Mouse (Mus musculus): ENCODE data around the gene Tnrc6b. TPM values are rescaled to one million over a fixed set of nuclear protein-coding genes. Genes with fewer than 3 reads are reported as not detected.

Tnrc6b gene
- polyA plus RNA-seq, 1 experiment: 8.2 TPM

- Histone ChIP-seq H3K4me3 (replicated peaks) (no peak overlapping the region), H3K27me3 (ENCODE audit: control insufficient read depth) (no peaks in the 10 kb centered on the region), H3K9me3 (ENCODE audit: control insufficient read depth, low read length) (no peaks in the 10 kb centered on the region), H3K36me3 (ENCODE audit: control insufficient read depth) (peaks cover 86% of the 10 kb centered on the region), H3K4me1 (ENCODE audit: control insufficient read depth) (peaks cover 17% of the 10 kb centered on the region)
- no peak for TF ChIP-seq GATA1 (IDR thresholded peaks at IDR 0.05; ENCODE audit: low read length)
- no peak for TF ChIP-seq TAL1 (IDR thresholded peaks at IDR 0.05; ENCODE audit: low read length)
These were observed 243.7 kb downstream of the Tnrc6b start for GRCm38 (mm10) chr15:80954861-80955260.

GRCm38 (mm10) chr15:80955836-80956438 is 244.8 kb downstream of the Tnrc6b start:
- H3K4me1 ChIP-seq (ENCODE audit: control insufficient read depth): peaks cover 9% of the 10 kb centered on the region
- TF ChIP-seq TAL1 (IDR thresholded peaks at IDR 0.05; ENCODE audit: low read length) (no peak), GATA1 (IDR thresholded peaks at IDR 0.05; ENCODE audit: low read length) (no peak)
- no peaks in the 10 kb centered on the region for H3K27me3 ChIP-seq (ENCODE audit: control insufficient read depth)
- H3K9me3 ChIP-seq (ENCODE audit: control insufficient read depth, low read length): no peaks in the 10 kb centered on the region
- H3K36me3 ChIP-seq (ENCODE audit: control insufficient read depth): peaks cover 86% of the 10 kb centered on the region
- H3K4me3 ChIP-seq (replicated peaks): no peak overlapping the region

- H3K36me3 ChIP-seq (ENCODE audit: control insufficient read depth): peaks cover 54% of the 10 kb centered on the region
- H3K9me3 ChIP-seq (ENCODE audit: control insufficient read depth, low read length): no peaks in the 10 kb centered on the region
- peaks cover 13% of the 10 kb centered on the region for H3K4me1 ChIP-seq (ENCODE audit: control insufficient read depth)
- TF ChIP-seq TAL1 (IDR thresholded peaks at IDR 0.05; ENCODE audit: low read length) (no peak), GATA1 (IDR thresholded peaks at IDR 0.05; ENCODE audit: low read length) (no peak)
- H3K27me3 ChIP-seq (ENCODE audit: control insufficient read depth): no peaks in the 10 kb centered on the region
- H3K4me3 ChIP-seq (replicated peaks): no peak overlapping the region
These were observed 258.3 kb downstream of the Tnrc6b start for GRCm38 (mm10) chr15:80969371-80969770.

GRCm38 (mm10) chr15:80974311-80974710 is 263.2 kb downstream of the Tnrc6b start:
- Histone ChIP-seq H3K36me3 (ENCODE audit: control insufficient read depth) (peaks cover 10% of the 10 kb centered on the region), H3K4me1 (ENCODE audit: control insufficient read depth) (peaks cover 34% of the 10 kb centered on the region), H3K27me3 (ENCODE audit: control insufficient read depth) (no peaks in the 10 kb centered on the region), H3K4me3 (replicated peaks) (no peak overlapping the region), H3K9me3 (ENCODE audit: control insufficient read depth, low read length) (no peaks in the 10 kb centered on the region)
- no peak for TF ChIP-seq GATA1 (IDR thresholded peaks at IDR 0.05; ENCODE audit: low read length)
- no peak for TF ChIP-seq TAL1 (IDR thresholded peaks at IDR 0.05; ENCODE audit: low read length)

- no peak for TF ChIP-seq GATA1 (IDR thresholded peaks at IDR 0.05; ENCODE audit: low read length)
- TF ChIP-seq TAL1 (IDR thresholded peaks at IDR 0.05; ENCODE audit: low read length): no peak
- H3K36me3 ChIP-seq (ENCODE audit: control insufficient read depth): no peaks in the 10 kb centered on the region
- peaks cover 45% of the 10 kb centered on the region for H3K4me1 ChIP-seq (ENCODE audit: control insufficient read depth)
- no peak overlapping the region for H3K4me3 ChIP-seq (replicated peaks)
- no peaks in the 10 kb centered on the region for H3K9me3 ChIP-seq (ENCODE audit: control insufficient read depth, low read length)
- H3K27me3 ChIP-seq (ENCODE audit: control insufficient read depth): no peaks in the 10 kb centered on the region
These were observed 264.6 kb downstream of the Tnrc6b start for GRCm38 (mm10) chr15:80975666-80976065.

GRCm38 (mm10) chr15:80977620-80978334 is 266.7 kb downstream of the Tnrc6b start, which contains the start of gene Sgsm3:
Gene Sgsm3 (plus strand): TSS chr15:80977765.
- peak within 1 kb of the TSS; percentile 85 for H3K4me3 ChIP-seq (replicated peaks)
- no peaks in the 10 kb centered on the region for H3K36me3 ChIP-seq (ENCODE audit: control insufficient read depth)
- TF ChIP-seq GATA1 (IDR thresholded peaks at IDR 0.05; ENCODE audit: low read length) (no peak), TAL1 (IDR thresholded peaks at IDR 0.05; ENCODE audit: low read length) (no peak)
- H3K27me3 ChIP-seq (ENCODE audit: control insufficient read depth): no peaks in the 10 kb centered on the region
- peaks cover 44% of the 10 kb centered on the region for H3K4me1 ChIP-seq (ENCODE audit: control insufficient read depth)
- H3K9me3 ChIP-seq (ENCODE audit: control insufficient read depth, low read length): no peaks in the 10 kb centered on the region

GRCm38 (mm10) chr15:80979611-80980010 is 268.5 kb downstream of the Tnrc6b start:
- Histone ChIP-seq H3K27me3 (ENCODE audit: control insufficient read depth) (no peaks in the 10 kb centered on the region), H3K4me1 (ENCODE audit: control insufficient read depth) (peaks cover 44% of the 10 kb centered on the region), H3K4me3 (replicated peaks) (no peak overlapping the region), H3K9me3 (ENCODE audit: control insufficient read depth, low read length) (no peaks in the 10 kb centered on the region), H3K36me3 (ENCODE audit: control insufficient read depth) (no peaks in the 10 kb centered on the region)
- TF ChIP-seq GATA1 (IDR thresholded peaks at IDR 0.05; ENCODE audit: low read length): no peak
- no peak for TF ChIP-seq TAL1 (IDR thresholded peaks at IDR 0.05; ENCODE audit: low read length)

GRCm38 (mm10) chr15:80981176-80981575 is 270.1 kb downstream of the Tnrc6b start:
- no peak for TF ChIP-seq TAL1 (IDR thresholded peaks at IDR 0.05; ENCODE audit: low read length)
- TF ChIP-seq GATA1 (IDR thresholded peaks at IDR 0.05; ENCODE audit: low read length): no peak
- H3K4me1 ChIP-seq (ENCODE audit: control insufficient read depth): peaks cover 44% of the 10 kb centered on the region
- no peaks in the 10 kb centered on the region for H3K36me3 ChIP-seq (ENCODE audit: control insufficient read depth)
- H3K4me3 ChIP-seq (replicated peaks): no peak overlapping the region
- H3K9me3 ChIP-seq (ENCODE audit: control insufficient read depth, low read length): no peaks in the 10 kb centered on the region
- no peaks in the 10 kb centered on the region for H3K27me3 ChIP-seq (ENCODE audit: control insufficient read depth)

GRCm38 (mm10) chr15:80983264-80983663 is 272.2 kb downstream of the Tnrc6b start:
- TF ChIP-seq GATA1 (IDR thresholded peaks at IDR 0.05; ENCODE audit: low read length) (no peak), TAL1 (IDR thresholded peaks at IDR 0.05; ENCODE audit: low read length) (no peak)
- Histone ChIP-seq H3K4me1 (ENCODE audit: control insufficient read depth) (peaks cover 39% of the 10 kb centered on the region), H3K9me3 (ENCODE audit: control insufficient read depth, low read length) (no peaks in the 10 kb centered on the region), H3K27me3 (ENCODE audit: control insufficient read depth) (no peaks in the 10 kb centered on the region), H3K36me3 (ENCODE audit: control insufficient read depth) (no peaks in the 10 kb centered on the region), H3K4me3 (replicated peaks) (no peak overlapping the region)

Data from erythroblast, embryonic 14.5 days (primary cell).